Mouse (Mus musculus): ENCODE measurements around the gene Pitpnc1. TPM values are rescaled to one million over a fixed set of nuclear protein-coding genes. Genes with fewer than 3 reads are reported as not detected.

The Pitpnc1 gene
- polyA plus RNA-seq, 1 experiment, result 18.5 TPM

DNA sequence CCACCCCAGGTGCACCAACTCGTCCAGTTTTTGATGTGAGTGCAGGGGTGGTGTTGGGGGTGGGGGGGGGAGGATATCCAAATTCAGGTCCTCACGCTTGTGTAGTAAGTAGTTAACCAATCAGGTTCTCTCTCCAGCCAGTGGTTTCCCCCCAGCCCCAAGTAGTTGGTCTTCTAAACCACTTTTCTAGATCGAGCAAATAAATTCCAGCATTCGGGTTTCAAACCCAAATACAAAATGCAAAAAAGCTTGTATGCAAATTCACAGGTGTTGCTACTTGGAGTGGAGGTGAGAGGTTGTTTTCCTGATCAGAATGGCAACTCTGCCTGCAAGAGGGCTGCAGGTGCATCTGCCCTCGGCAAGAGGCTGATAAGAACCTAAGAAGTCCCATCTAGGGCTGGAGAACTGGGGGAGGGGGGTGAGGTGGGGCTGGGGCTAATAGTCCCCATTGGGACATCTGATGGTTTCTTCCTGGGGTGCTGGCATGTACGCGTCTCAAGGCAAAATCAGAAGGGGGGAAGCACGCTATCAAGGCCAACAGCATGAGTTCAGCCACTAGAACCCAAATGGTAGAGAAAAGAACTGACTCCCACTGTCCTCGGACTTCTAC is 170.9 kb downstream of the Pitpnc1 start:
- no peak for TF ChIP-seq POLR2A (IDR thresholded peaks at IDR 0.05; ENCODE audit: low read depth, low read length)
- no peak for TF ChIP-seq CTCF (conservative IDR thresholded peaks at IDR 0.05; ENCODE audit: insufficient read depth, insufficient read length, low read depth, low read length)
- Histone ChIP-seq H3K27ac (ENCODE audit: insufficient read depth, low read depth, low read length) (no peak overlapping the region), H3K27me3 (replicated peaks; ENCODE audit: control insufficient read depth, insufficient read depth, low read length) (no peaks in the 10 kb centered on the region), H3K36me3 (ENCODE audit: control insufficient read depth, insufficient read depth, low read length) (no peaks in the 10 kb centered on the region), H3K4me1 (ENCODE audit: control insufficient read depth, insufficient read depth, low read length) (peaks cover 17% of the 10 kb centered on the region), H3K4me3 (ENCODE audit: insufficient read depth, low read depth, low read length) (no peak overlapping the region)
- WGBS, result 89% methylated on average over 9 of the region's 9 CpGs
- no peak for DNase-seq

DNA sequence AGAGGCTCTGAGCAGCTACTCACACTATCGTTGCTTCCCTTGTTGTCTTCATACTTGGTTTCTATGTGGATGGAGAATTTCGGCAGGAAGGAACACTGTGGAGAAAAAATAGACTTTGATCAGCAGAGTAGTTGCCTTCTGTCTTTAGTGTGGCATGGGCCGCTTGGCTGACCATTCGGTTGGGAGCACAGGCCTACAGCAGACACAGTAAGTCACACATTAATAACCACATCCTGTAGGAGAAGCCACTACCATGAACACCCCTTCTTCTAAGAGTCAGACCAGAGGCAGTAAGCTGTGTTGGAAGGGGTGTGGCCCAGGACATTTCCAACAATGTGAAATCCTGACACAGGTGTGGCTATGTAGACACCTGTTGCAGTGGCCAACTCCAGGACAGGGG is 174.3 kb downstream of the Pitpnc1 start:
- TF ChIP-seq CTCF (conservative IDR thresholded peaks at IDR 0.05; ENCODE audit: insufficient read depth, insufficient read length, low read depth, low read length), result no peak
- no peak for TF ChIP-seq POLR2A (IDR thresholded peaks at IDR 0.05; ENCODE audit: low read depth, low read length)
- peak overlapping the region; percentile 41; the same call in 1 of the 2 replicates for H3K27ac ChIP-seq (ENCODE audit: insufficient read depth, low read depth, low read length)
- H3K4me3 ChIP-seq (ENCODE audit: insufficient read depth, low read depth, low read length), result no peak overlapping the region
- 41% methylated on average over 4 of the region's 4 CpGs for WGBS
- no peaks in the 10 kb centered on the region for H3K36me3 ChIP-seq (ENCODE audit: control insufficient read depth, insufficient read depth, low read length)
- H3K27me3 ChIP-seq (replicated peaks; ENCODE audit: control insufficient read depth, insufficient read depth, low read length), result no peaks in the 10 kb centered on the region
- DNase-seq, result peak; percentile 85
- peaks cover 17% of the 10 kb centered on the region for H3K4me1 ChIP-seq (ENCODE audit: control insufficient read depth, insufficient read depth, low read length)

DNA sequence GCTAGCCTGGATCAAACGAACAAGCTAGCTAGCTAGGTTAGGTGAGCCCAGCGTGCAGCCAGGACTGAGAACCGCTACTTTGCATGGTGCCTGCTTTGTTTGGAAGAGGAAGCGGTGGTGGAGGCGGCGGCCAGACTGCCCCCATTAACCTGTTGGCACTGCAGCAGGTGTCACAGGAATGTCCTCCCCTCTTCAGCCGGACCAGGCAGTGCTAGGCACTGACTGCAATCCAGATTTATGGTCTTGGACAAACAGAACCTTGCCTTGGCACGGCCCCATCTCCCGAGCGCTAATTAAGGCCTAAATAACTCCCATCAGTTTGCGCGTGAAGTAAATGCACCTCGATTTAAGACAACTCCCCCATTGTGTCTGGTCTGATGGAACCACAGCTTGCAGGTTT is 178.5 kb downstream of the Pitpnc1 start:
- no peak overlapping the region for H3K27ac ChIP-seq (ENCODE audit: insufficient read depth, low read depth, low read length)
- DNase-seq, result peak; percentile 44
- H3K4me3 ChIP-seq (ENCODE audit: insufficient read depth, low read depth, low read length), result no peak overlapping the region
- peaks cover 11% of the 10 kb centered on the region for H3K4me1 ChIP-seq (ENCODE audit: control insufficient read depth, insufficient read depth, low read length)
- WGBS, result 47% methylated on average over 13 of the region's 13 CpGs
- TF ChIP-seq CTCF (conservative IDR thresholded peaks at IDR 0.05; ENCODE audit: insufficient read depth, insufficient read length, low read depth, low read length) (no peak), POLR2A (IDR thresholded peaks at IDR 0.05; ENCODE audit: low read depth, low read length) (no peak)
- no peaks in the 10 kb centered on the region for H3K27me3 ChIP-seq (replicated peaks; ENCODE audit: control insufficient read depth, insufficient read depth, low read length)
- no peaks in the 10 kb centered on the region for H3K36me3 ChIP-seq (ENCODE audit: control insufficient read depth, insufficient read depth, low read length)

DNA sequence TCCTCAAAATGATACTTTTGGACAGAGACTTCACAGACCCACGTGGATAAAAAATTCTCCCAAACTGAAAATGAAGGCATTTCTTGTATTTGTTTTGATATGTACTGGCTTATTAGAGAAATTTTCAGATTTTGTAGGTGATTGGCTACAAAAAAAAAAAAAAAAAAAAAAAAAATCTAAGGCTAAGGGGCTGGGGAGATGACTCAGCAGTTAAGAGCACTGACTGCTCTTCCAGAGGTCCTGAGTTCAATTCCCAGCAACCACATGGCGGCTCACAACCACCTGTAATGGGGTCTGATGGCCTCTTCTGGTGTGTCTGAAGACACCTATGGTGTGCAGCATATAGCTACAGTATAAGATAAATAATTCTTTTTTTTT is 182.3 kb downstream of the Pitpnc1 start:
- TF ChIP-seq POLR2A (IDR thresholded peaks at IDR 0.05; ENCODE audit: low read depth, low read length) (no peak), CTCF (conservative IDR thresholded peaks at IDR 0.05; ENCODE audit: insufficient read depth, insufficient read length, low read depth, low read length) (no peak)
- 96% methylated on average over 2 of the region's 2 CpGs for WGBS
- Histone ChIP-seq H3K36me3 (ENCODE audit: control insufficient read depth, insufficient read depth, low read length) (no peaks in the 10 kb centered on the region), H3K4me1 (ENCODE audit: control insufficient read depth, insufficient read depth, low read length) (no peaks in the 10 kb centered on the region), H3K4me3 (ENCODE audit: insufficient read depth, low read depth, low read length) (no peak overlapping the region), H3K27me3 (replicated peaks; ENCODE audit: control insufficient read depth, insufficient read depth, low read length) (no peaks in the 10 kb centered on the region), H3K27ac (ENCODE audit: insufficient read depth, low read depth, low read length) (no peak overlapping the region)
- DNase-seq, result no peak

DNA sequence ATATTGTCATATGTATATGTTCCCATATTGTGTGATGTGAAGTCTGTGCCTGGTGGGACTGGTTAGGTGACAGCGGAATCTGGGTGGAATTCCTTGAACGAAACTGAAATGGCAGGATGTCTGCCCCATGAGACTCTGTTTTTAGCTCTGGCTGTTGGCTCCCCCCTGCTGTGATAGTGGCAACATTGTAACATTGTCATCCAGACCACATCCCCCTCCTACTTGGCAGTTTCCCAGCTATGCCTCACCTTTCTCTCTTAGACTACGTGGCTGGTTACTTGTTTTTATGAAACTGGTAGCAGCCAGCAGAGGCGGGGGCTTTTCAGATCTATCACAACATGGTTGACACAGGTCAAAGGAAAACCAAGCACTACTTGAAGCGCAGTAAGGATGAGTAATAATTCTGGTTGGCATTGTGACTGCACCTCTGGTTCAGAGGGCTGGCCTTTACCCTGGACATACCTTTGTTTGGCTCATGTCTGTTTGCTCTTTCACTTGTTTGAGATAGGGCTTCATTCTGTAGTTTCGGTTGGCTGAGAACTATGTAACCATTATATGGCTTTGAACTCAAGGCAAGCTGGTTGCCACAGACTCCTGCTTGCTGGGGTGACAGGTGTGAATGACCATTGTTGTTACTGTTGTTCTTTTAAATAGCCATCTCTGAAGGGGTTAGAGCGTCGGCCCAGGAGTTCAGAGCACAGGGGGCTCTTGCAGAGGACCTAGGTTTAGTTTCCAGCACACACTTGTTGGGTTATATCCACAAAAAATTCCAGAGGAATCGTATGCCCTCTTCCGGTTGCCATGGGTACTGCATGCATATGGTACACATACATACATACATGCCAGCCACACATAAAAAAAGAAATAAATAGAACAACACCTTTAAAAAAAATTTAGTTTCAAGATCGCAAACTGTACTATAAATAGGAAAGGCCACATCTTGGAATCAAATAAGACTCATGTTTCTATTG is 183.0 kb downstream of the Pitpnc1 start:
- no peak overlapping the region for H3K4me3 ChIP-seq (ENCODE audit: insufficient read depth, low read depth, low read length)
- H3K27me3 ChIP-seq (replicated peaks; ENCODE audit: control insufficient read depth, insufficient read depth, low read length), result no peaks in the 10 kb centered on the region
- DNase-seq, result no peak
- H3K27ac ChIP-seq (ENCODE audit: insufficient read depth, low read depth, low read length), result no peak overlapping the region
- no peaks in the 10 kb centered on the region for H3K36me3 ChIP-seq (ENCODE audit: control insufficient read depth, insufficient read depth, low read length)
- TF ChIP-seq POLR2A (IDR thresholded peaks at IDR 0.05; ENCODE audit: low read depth, low read length) (no peak), CTCF (conservative IDR thresholded peaks at IDR 0.05; ENCODE audit: insufficient read depth, insufficient read length, low read depth, low read length) (no peak)
- H3K4me1 ChIP-seq (ENCODE audit: control insufficient read depth, insufficient read depth, low read length), result no peaks in the 10 kb centered on the region
- 87% methylated on average over 11 of the region's 11 CpGs for WGBS

DNA sequence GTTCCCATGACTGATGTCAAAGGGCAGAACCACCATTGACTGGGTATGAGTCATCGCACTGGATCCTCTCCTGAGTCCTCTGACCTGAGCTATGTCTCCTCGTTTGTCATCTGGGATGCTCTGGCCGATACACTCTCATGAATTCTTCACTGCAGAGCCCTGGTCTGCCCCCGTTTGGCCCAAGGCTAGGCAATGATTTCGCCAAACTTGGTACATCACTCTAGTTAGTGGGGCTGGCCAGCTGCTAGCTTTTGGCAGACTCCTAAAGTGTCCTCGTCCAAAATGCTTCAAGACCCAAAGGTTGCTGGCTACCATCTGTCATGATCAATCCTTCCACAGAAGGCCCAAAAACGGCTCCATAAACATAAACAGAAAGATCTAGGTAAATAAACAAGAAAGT is 184.8 kb downstream of the Pitpnc1 start:
- Histone ChIP-seq H3K27me3 (replicated peaks; ENCODE audit: control insufficient read depth, insufficient read depth, low read length) (no peaks in the 10 kb centered on the region), H3K27ac (ENCODE audit: insufficient read depth, low read depth, low read length) (no peak overlapping the region), H3K4me1 (ENCODE audit: control insufficient read depth, insufficient read depth, low read length) (no peaks in the 10 kb centered on the region), H3K36me3 (ENCODE audit: control insufficient read depth, insufficient read depth, low read length) (no peaks in the 10 kb centered on the region), H3K4me3 (ENCODE audit: insufficient read depth, low read depth, low read length) (no peak overlapping the region)
- peak; percentile 21 for DNase-seq
- TF ChIP-seq POLR2A (IDR thresholded peaks at IDR 0.05; ENCODE audit: low read depth, low read length), result no peak
- TF ChIP-seq CTCF (conservative IDR thresholded peaks at IDR 0.05; ENCODE audit: insufficient read depth, insufficient read length, low read depth, low read length), result no peak
- WGBS, result 62% methylated on average over 7 of the region's 7 CpGs

DNA sequence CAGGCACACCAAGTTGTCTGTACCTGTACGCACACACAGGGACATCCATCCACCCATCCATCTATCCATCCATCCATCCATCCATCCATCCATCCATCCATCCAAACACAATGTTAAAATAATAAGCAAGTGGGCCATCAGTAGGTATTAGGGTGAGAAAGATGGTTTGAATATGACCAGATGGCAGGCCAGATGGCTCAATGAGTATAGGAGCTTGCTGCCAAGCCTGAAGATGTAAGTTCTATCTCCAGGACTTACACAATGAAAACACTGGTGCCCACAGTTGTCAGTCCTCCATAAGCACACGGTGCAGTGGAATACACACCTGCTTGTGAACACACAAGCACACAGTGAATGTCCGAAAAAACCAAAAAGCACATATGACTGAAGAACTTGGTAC is 186.9 kb downstream of the Pitpnc1 start:
- WGBS, result 96% methylated on average over 3 of the region's 3 CpGs
- Histone ChIP-seq H3K27ac (ENCODE audit: insufficient read depth, low read depth, low read length) (no peak overlapping the region), H3K4me3 (ENCODE audit: insufficient read depth, low read depth, low read length) (no peak overlapping the region), H3K36me3 (ENCODE audit: control insufficient read depth, insufficient read depth, low read length) (no peaks in the 10 kb centered on the region), H3K4me1 (ENCODE audit: control insufficient read depth, insufficient read depth, low read length) (no peaks in the 10 kb centered on the region), H3K27me3 (replicated peaks; ENCODE audit: control insufficient read depth, insufficient read depth, low read length) (no peaks in the 10 kb centered on the region)
- TF ChIP-seq POLR2A (IDR thresholded peaks at IDR 0.05; ENCODE audit: low read depth, low read length) (no peak), CTCF (conservative IDR thresholded peaks at IDR 0.05; ENCODE audit: insufficient read depth, insufficient read length, low read depth, low read length) (no peak)
- no peak for DNase-seq
